2 mouse cellular contexts compared by ENCODE assay signal in genomic region chr7:140797619-140798018, GRCm38 (mm10).
TF ChIP-seq lines count a peak whose summit lies in the region.

No protein-coding gene starts in this region.

TF ChIP-seq in CH12.LX, 34 proteins besides CTCF, POLR2A, EP300 and RAD21:
- TF ChIP-seq SMC3 (IDR thresholded peaks at IDR 0.05; ENCODE audit: low read depth, low read length) (peak; percentile 40), IRF4 (IDR thresholded peaks at IDR 0.05; ENCODE audit: low read depth, low read length) (no peak)

TF ChIP-seq in MEL, 35 proteins besides CTCF, POLR2A, EP300 and RAD21:
- TF ChIP-seq USF1 (IDR thresholded peaks at IDR 0.05; ENCODE audit: low read depth, low read length) (no peak), SMC3 (IDR thresholded peaks at IDR 0.05; ENCODE audit: low read depth, low read length) (peak; percentile 6; the same call in 1 of the 2 replicates), CHD2 (IDR thresholded peaks at IDR 0.05; ENCODE audit: low read length) (no peak)
